Mouse (Mus musculus) stomach, postnatal 0 days (tissue): ENCODE data around the gene Krtap5-1.

ENCODE experiments used
- CTCF ChIP-seq: IDR thresholded peaks from 2 replicates; pipeline ENCODE4 v1.5.1; 2016; ENCODE audit warnings: antibody characterized with exemption, low read depth, mild to moderate bottlenecking, moderate library complexity
- EP300 ChIP-seq: optimal IDR thresholded peaks from 2 replicates; pipeline ENCODE3; 2016; ENCODE audit warnings: antibody characterized with exemption

- TF ChIP-seq CTCF (peak; percentile 43), EP300 (no peak)
Measured at GRCm38 (mm10) chr7:142295418-142295817, 1.5 kb downstream of the Krtap5-1 start.
